Mouse (Mus musculus): Measurements from ENCODE around the gene Gskip. TPM values are rescaled to one million over a fixed set of nuclear protein-coding genes. Genes with fewer than 3 reads are reported as not detected.

Gskip gene
- polyA plus RNA-seq, 1 experiment from 2014 or later: 31.2 TPM

- H3K36me3 ChIP-seq (ENCODE audit: control insufficient read depth, insufficient read depth, low read length): no peaks in the 10 kb centered on the region
- no peak overlapping the region for H3K4me3 ChIP-seq (ENCODE audit: low read depth, low read length)
- H3K27me3 ChIP-seq (ENCODE audit: control insufficient read depth, insufficient read depth, low read length): no peaks in the 10 kb centered on the region
- no peak overlapping the region for H3K9ac ChIP-seq (replicated peaks; ENCODE audit: low read depth, low read length)
- no peaks in the 10 kb centered on the region for H3K9me3 ChIP-seq (ENCODE audit: control insufficient read depth, low read depth, low read length)
- H3K4me2 ChIP-seq (replicated peaks; ENCODE audit: low read depth, low read length): no peak overlapping the region
- no peak for ATAC-seq (ENCODE audit: insufficient number of reproducible peaks, insufficient read depth, low FRiP score, low read depth)
- WGBS: 58% methylated on average over 5 of the region's 5 CpGs
- no peaks in the 10 kb centered on the region for H3K4me1 ChIP-seq (ENCODE audit: control insufficient read depth, insufficient read depth, low read length)
- H3K27ac ChIP-seq (ENCODE audit: low read length): no peak overlapping the region
Measured at GRCm38 (mm10) chr12:105748114-105748513, 63.5 kb downstream of the Gskip start.

Other genes with a start within 250 kb of the Gskip start
- gene D430019H16Rik, start 231.0 kb upstream of the Gskip start, polyA plus RNA-seq (2014; fragmentation: Nextera tagmentation; extraction: Ambion mirVana): 3.8 and 4.7 TPM in 2 replicates
- 0.78 and 0.83 TPM in 2 replicates for gene Bdkrb2, start 121.6 kb upstream of the Gskip start, polyA plus RNA-seq (2014; fragmentation: Nextera tagmentation; extraction: Ambion mirVana)
- gene Bdkrb1, start 81.7 kb upstream of the Gskip start, polyA plus RNA-seq (2014; fragmentation: Nextera tagmentation; extraction: Ambion mirVana): 0.49 and 1.00 TPM in 2 replicates
- 15.0 and 15.8 TPM in 2 replicates for gene Atg2b, start 382 bp downstream of the Gskip start, polyA plus RNA-seq (2014; fragmentation: Nextera tagmentation; extraction: Ambion mirVana)
- 0.15 and 0.30 TPM in 2 replicates for gene Ak7, start 21.1 kb downstream of the Gskip start, polyA plus RNA-seq (2014; fragmentation: Nextera tagmentation; extraction: Ambion mirVana)
- gene Papola, start 99.9 kb downstream of the Gskip start, polyA plus RNA-seq (2014; fragmentation: Nextera tagmentation; extraction: Ambion mirVana): 171 and 173 TPM in 2 replicates

All from stomach, embryonic 14.5 days (tissue).